Mouse (Mus musculus): ENCODE results near the gene Serpinf1.
"Not testable (repeated sequence)": the region's sequence is repeated elsewhere in the genome, so short reads cannot be mapped to it uniquely, and the experiment has no call there.

The Serpinf1 gene

DNA sequence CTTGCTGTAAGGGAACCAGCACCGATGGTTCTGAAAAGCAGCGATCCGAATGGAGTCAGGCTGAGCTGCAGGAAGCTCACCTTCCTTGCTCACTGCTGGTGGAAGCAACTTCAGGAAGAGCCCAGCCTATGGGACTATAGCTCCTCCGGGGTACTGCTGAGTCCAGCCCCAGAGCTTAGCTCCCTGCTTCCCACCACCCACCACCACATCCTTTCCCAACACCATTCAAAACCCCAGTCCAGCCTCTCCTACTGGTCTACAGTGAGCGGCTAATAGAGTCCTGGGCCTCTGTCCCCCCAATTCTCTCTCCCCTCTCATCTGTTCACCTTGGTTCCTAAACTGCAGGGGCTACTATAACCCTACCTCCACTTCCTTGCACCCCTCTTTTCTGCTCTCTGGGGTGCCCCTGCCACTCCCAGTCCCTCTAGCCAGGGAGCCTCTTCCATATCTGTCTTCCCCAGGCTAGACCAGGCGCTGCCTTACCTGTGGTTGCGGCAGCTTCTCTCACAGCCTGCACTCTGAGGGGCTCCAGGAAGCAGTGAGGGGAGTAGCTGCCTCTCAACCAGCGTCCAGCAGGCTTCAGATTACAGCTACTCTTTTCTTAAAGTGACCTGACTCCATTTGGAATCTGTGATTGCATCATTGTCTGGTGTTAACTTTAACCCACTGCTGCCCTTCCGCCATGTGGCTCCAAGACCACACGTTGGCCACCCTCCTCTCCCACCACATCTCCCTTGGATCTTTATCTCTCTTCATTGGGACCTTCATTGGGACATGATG is at the start of gene Serpinf1:
Gene Serpinf1, minus strand, starts transcription at position 689 of the 780 bp plus-strand sequence.
- no peak for DNase-seq (ENCODE audit: low spot score)

DNA sequence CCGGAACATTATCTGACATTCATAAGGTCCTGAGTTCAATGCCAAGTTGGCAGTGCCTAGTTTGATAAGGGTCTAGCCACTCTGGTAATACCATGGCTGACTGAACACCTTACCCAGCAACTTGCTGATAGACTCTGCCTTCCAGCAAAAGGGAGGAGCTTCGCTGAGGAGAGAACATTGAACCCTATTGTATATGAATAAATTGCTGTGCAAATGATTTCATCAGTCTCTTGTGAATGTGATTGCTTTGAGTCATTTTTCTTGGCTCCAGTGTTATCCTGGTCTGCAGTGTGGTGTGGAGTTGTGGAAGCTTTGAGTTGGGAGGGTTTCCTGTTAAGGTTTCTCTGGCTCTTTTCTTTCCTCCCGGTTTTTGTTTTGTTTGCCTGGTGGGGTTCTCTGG is 48.2 kb upstream of the Serpinf1 start:
- DNase-seq (ENCODE audit: low spot score): no peak

DNA sequence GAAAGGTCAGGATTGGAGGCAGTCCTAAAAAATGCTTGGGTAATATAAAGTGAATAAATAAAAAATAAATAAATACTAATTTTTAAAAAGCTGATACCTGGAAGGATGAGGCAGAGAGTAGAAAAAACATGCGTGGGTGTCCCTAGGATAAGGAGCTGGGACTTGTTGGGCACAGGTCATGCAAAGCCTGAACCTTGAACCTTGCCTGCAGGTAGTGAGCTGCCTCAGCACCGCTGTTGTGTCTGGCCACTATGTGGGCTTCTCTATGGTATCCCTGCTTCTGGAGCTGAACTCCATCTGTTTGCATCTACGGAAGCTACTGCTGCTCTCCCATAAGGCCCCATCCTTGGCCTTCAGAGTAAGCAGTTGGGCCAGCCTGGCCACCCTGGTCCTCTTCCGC is 46.8 kb upstream of the Serpinf1 start:
- DNase-seq (ENCODE audit: low spot score): no peak

DNA sequence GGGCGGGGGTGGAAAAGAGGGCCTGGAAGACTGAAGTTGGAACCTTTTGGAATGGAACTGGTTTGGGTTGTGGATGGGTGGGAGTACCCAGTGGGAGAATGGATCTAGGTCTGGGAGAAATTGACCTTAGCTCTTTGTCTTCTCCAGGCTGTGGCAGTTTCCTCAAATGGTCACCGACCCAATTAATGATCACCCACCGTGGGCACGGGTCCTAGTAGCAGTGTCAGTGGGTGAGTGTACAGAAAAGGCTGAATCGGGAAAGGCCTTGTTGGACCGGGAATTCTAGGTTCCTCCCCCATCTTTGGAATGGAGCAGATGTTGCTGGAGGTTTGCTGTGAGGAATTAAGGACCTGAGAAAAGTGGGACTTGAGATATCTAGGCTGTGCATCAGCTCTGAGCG is 45.9 kb upstream of the Serpinf1 start:
- no peak for DNase-seq (ENCODE audit: low spot score)

DNA sequence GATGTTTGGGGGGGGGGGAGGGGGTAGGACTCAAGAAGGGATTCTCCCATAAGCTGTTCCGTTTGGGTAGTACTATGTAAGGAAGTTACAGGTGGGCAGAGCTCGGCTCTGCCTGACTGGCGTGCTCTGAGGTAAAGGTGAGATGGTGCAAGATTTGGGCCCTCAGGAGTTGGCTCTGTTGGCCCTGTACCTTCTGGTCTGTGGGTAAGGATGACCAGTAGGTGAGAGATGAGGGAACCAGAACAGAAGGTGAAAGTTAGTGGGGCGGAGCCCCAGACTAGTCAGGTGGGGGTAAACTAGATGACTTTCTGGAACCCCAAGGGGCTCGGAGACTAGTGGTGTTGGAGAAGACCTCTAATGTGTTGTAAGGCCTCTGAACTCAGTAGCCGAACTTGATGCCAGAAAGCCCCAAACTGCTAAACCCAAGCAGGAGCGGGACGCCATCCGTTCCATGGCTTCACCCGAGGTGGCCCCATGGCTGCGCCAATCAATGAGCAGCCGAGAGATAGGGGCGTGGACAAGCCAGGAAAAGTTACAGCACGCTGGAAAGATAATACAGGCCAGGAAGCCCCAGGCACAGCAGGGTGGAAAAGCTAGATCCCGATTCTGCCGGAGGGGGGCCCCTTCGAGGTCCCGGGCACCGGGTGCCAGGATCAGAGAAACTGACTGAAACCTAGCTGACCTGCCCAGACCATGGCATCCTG is 45.2 kb upstream of the Serpinf1 start:
- peak; percentile 46 for DNase-seq (ENCODE audit: low spot score)

DNA sequence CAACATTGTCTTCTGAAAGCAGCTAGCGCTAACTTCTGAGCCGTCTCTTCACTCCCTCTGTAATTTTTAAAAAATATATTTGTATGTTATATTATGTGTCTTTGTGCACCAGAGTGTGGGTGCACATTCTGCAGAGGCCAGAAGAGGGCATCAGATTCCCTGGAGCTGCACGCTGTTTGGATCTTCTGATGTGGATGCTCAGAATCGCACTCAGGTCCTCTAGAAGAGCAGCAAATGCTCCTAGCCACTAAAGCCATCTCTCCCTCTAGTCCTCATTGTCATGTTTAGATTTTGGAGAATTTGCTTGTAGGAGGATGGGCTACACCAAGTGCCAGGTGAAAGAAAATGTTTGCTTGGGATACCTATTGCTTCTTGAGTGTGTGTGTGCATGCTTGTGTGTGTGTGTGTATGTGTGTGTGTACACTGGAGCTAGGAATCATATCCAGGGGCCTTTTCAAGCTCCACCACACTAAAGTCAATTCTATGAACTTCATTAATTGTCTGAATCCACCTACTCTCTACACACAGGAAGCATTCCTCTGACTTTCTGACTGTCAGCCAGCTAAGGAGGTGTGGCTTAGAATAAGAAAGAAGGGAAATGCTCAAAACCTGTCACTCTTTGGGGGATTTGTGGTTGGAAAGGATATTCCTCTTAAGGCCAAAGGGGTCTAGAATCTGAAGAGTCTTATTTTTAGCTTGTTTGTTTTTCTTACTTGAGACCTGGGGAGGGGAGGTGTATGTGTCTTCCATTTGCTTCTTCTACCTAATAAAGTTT is 44.4 kb upstream of the Serpinf1 start:
- no peak for DNase-seq (ENCODE audit: low spot score)

DNA sequence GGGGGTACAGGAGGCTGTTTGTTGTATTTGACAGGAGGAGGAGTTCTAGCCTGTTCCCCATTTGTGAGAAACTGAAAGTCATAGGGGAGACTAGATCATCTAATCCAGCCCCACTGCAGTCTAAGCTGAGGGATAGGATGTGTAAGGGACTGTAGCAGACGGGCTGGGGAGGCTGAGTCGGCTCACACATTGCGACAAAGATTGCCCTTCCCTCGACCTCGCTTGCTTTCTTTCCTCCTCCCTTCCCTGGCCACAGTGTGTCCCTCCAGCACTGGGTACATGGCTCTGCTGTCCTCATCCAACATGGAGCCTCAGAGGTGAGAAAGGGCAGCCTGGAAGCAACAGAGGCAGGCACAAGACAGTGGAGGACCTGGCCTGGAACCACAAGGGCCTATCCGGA is 42.5 kb upstream of the Serpinf1 start:
- DNase-seq (ENCODE audit: low spot score): no peak

DNA sequence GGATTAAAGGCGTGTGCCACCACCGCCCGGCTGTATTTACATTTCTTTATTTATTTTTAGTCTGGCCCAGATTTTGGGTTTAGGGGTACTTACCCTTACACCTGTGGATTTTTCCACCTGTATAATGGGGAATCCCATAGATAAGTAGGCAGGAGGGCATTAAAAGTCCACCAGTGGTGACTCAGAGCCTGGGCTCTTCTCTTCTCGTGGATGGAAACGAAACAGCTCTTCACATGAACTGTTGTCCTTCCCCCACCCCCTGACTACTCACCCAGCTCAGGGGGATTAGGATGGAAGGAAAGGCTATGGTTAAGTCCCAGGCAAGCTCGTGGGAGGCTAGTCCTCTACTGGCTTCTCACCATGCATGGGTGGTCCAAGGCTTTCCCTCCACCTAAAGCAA is 41.9 kb upstream of the Serpinf1 start:
- no peak for DNase-seq (ENCODE audit: low spot score)

DNA sequence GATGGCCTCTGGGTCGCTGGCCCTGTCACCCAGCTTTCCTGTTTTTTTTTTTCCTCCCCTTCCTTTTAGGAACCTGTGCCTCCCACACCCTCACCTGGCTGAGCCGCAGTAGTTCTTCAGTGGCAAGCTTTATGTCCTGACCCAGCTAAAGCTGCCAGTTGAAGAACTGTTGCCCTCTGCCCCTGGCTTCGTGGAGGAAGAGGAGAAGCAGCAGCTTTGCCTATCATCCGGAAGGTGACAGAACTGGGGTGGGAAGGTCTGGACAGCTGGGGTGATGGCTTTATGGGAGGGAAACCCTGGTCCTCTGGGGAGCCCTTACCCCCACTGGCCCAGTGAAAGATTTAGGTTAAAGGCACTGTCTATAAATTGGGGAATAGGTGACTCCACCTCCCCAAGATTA is 41.1 kb upstream of the Serpinf1 start:
- DNase-seq (ENCODE audit: low spot score): no peak

DNA sequence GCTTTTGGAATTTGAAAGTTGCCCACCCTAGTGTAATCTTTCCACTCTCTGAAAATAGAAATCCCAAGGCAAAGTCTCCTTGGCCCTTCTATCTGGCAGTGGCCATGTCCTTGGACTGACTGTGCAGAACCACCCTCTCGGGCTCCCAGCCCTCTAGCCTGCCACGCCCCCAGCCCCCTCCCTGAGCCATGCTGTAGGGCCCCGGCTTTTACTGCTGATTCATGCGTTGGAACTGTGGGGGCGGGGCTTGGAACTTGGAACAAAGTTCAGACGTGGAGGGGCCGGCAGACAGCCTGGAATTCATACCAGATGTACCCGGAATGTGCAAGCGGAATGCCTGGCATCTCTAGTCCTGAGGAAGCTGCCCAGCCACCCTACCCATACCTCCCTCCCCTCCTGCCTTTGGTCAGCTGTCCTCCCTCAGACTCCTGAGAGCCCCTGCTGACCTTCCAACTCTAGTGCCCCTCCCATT is 40.4 kb upstream of the Serpinf1 start:
- peak; percentile 55 for DNase-seq (ENCODE audit: low spot score)

DNA sequence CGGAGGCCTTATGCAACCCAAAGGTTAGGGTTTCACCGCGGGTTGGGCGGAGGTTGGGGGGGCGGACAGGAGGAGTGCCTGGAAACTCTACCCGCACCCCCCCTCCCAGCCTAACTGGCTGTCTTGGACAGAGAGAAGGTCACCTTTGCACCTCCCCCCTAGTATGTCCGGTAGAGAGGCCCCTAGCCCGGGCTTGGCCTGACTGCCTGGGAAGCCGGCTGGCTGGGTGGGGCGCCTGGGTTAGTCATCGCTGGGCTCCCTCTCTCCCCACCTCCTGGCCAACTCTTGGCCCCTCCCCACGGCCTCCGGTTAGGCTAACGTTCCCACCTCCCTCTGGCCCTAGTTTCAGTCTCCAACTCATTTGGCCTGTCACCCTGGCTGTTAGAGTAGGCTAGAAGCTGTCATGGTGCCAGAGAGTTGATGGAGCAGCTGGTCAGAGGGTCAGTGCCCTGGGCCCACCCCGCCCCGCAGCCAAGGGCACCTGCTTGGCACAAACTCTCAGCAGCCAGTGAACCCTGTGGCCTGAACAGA is 39.8 kb upstream of the Serpinf1 start:
- peak; percentile 39 for DNase-seq (ENCODE audit: low spot score)

DNA sequence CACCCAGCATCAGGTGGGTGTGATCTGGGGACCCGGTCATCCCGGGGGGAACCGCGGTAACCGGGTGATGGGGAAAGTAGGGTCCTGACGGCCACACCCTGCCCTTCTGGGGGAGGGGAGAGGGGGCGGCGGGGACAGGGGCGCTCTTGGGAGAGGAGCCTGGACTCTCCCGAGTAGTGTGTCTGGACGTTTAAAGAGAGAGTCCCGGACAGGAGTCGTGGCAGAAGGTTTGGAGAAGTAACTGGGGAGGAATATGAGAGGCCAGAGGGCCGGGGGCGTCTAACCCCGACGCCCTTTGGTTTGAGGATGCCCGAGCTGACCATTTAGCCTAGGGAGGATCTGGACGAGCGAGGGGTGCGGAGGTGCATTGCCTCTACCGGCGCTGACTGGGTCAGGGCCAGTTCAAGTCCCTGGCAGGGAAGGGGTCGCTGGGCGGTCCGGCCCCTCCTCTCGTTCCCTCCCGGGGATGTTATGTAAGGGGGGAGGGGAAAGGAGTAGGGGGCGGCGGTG is 39.3 kb upstream of the Serpinf1 start:
- DNase-seq (ENCODE audit: low spot score): no peak

DNA sequence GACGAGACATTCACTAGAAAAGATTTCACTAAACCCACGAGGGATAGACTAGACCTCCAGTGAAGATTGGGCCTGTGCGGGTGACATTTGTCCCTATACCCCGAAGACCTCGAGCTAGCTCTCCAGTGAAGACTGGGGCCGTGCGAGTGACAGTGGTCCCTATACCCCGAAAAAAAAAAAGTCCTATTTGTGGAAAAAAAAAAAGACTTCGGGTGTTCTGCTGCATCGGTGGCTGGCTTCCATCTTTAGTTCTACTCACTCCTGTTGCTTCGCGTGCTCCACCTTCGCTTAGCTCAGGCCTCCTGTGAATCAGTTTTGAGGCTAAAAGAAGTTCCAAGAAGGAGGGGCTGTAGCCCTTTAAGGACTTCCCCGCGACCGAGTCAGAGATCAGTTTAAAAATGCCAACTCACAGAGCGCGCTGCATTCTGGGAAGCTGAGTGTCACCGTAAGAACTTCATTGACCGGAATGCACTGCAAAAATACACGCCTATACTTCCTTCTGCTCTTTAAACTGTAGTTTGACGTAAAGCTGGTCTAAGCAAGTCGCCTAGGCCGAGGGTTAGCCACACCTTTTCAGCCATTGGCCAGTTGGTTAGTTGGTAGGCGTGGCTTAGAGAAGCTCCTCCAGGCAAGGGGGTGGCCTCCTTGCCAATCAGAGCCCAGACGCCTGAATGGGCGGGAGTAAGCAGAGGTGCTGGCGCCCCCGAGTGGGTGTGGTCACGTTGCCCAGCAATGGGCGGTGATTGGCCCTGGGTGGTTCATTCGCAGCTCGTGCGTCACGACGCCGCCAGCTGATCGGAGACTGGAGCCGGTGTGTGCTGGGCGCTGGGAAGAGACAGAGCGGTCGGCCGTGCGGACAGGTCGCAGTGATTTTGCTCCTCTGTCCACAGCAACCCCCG is 38.6 kb upstream of the Serpinf1 start, which contains the start of gene Tlcd2:
Gene Tlcd2, plus strand, starts transcription at position 872 of the 899 bp plus-strand sequence.
- DNase-seq (ENCODE audit: low spot score): peak; percentile 95

DNA sequence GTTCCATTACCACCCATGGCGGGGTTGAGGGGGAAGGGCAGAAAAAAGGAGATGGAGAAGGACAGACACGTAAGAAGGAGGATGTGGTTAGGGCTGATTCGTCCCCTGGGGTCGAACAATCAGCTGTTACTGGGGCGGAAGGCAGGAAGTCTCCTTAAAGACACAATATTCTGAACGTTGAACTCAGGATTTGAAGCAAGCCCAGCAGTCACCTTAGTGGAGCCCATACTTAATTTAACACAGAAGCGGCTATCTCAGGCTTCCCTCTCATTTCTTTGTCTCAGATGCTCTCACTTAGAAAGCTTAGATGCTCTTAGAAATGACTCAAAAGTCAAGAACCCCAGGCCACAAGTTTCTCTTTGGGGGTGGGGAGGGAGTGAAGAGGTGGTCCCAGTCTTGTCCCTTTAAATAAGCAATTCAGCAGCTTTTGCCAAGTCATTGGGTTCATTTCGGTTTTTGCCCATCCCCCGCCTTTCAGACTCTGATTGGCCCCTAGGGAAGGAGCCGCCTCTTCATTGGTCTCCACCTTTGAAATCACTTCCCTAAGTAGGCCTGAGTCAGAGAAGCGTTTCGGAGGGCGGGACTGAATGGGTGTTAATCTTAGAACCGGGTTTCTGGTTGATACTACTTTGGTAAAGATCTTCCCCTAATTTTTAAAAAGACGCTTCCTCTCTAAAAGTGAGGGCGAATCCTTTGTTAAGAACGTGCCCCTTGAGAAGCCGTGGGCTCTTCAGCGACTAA is 37.8 kb upstream of the Serpinf1 start:
- peak; percentile 55 for DNase-seq (ENCODE audit: low spot score)

DNA sequence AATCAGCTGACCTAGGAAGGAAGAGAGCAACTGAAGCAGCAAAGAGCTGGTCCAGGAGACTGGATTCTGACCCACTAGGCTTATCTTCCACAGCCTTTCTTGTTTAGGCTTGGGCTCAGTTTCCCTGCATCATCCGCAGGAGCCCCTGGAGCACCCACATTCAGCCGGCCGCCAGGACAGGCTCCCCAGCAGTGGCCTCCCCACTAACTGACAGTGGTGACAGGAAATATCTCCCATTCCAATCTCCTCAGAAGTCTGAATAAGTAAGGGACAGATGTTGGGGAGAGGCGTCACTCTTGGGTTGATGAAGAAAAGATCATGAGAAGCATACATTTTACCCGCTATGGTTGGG is 37.2 kb upstream of the Serpinf1 start:
- DNase-seq (ENCODE audit: low spot score): no peak

DNA sequence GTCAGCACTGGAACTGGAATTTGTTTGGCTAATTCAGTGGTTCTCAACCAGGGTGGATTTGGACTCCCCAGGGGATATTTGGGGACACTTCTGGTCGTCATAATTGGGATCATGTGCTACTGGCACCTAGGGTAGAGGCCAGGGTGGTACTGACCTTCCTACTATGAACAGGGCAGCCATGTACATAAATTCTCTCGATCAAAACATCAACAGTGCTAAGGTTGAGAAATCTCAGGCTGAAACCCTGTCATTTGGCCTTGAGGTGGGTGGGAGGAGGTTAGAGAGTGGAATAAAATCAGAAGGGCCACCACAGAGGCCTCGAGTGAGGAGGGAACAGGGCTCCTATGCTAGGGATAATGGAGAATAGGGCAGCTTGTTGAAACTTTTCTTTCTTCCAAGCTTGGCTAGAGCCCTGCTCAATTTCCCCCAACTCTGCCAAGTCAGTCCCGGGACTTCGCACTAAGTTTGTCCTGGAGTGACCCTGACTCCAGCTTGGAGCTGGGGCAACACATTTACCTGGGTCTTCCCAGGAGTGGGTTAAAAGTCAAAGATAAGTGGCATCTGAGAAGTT is 36.7 kb upstream of the Serpinf1 start:
- no peak for DNase-seq (ENCODE audit: low spot score)

DNA sequence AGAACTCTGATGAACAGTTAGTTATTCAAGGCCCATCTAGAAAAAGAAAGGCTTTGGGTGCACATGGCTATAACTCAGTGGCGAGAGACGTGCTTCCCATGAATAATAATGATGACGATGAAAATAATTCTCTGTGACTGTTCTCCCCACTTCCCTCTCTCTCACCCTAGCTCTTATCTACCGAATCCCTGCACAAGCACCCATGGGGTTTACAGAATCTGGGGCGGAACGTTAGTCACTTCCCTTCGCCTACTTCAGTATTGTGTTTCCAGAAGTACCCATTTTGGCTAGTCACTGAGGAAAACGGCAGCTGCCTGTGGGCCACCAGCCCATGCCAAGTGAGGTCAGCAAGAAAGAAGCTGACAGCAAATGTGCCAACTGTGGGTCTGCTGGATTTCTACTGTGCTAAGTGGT is 36.1 kb upstream of the Serpinf1 start:
- no peak for DNase-seq (ENCODE audit: low spot score)

DNA sequence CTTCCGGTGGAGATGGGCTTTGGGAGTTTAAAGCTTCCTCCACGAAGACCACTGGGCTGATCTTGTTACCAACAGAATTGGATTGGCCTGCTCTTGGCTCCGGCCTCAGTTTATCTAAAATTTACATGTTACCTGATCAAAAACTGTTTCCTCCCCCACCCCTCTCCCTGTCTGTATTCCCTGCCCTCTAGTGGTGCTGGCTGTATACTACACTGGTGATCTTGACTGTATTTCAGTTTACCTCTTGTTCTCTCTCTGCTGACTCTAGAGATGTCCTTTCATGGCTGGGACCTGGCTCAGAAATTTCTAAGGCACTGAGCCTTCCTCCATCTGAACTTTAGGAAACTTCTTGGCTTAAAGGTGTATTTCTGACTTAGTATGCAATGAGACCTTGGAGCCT is 35.7 kb upstream of the Serpinf1 start:
- no peak for DNase-seq (ENCODE audit: low spot score)

DNA sequence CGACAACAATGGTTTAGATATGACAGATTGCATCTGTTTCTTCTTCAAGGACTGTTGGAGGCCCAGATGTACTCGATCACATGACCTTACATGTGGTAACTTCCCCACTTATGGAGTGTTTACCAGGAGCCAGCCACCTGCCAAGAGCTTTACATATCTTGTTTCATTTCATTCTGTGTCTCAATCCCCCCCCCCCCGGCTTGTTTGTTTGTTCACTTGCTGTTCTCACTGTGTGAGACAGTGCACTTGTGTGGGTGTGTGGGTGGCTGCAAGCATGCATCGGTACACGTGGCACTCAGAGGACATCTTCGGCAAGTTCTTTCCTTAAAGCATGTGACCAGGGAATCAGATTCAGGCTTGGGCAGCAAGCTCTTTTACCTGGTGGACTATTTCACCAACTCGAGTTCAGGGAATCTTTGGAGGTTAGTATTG is 34.0 kb upstream of the Serpinf1 start:
- no peak for DNase-seq (ENCODE audit: low spot score)

DNA sequence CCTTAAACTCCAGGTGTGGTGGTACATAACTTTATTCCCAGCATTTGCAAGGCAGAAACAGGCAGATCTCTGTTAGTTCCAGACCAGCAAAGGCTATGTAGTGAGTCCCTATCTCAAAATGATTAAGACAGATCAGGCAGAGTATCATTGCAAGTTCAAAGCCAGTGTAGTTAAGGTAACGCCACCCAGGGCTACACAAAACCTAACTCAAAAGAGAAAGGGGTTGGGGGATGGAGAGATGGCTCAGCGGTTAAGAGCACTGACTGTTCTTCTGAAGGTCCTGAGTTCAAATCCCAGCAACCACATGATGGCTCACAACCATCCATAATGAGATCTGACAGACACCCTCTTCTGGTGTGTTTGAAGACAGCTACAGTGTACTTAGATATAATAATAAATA is 33.5 kb upstream of the Serpinf1 start:
- DNase-seq (ENCODE audit: low spot score): not testable (repeated sequence)
